In the genomic region with DNA sequence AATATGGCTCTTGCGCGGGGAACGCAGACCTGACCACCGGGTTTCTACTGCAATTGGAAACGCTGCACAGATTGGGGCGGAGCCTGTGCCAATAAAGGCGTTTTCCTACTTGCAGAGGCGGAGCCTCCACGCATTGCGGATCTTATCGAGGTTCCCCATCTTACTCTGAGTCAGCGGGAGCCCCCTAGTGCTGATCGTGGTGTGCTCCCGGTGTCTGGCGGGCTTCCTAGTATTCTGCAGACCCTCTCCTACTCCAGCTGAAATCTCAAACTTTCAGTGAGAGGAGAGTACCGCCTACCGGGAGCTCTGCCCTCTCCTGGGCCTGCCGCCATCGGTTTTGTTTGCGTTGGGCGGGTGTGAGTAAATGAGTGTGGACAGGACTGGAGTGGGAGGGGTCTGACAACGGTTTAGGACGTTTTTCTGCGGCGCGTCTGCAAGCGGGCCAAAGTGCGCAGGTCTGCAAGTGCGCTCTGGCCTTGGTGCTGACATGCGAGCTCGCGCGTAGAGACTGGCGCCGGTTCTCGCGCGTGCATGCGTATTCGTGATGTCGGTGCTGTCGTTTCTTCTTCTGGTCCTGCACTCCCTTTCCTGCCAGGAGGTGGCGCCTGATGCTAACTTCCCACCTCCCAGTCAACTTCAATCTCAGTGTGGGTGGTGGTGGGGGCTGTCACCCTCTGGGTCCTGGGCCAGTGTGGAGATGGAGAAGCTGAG, we compare ENCODE assay signal across 1 mouse cellular context.
TF ChIP-seq lines count a peak whose summit lies in the region.

No protein-coding gene starts in this region.

TF ChIP-seq in MEL, 35 proteins besides CTCF, POLR2A, EP300 and RAD21:
- TF ChIP-seq USF1 (IDR thresholded peaks at IDR 0.05; ENCODE audit: low read depth, low read length): no peak
- no peak for TF ChIP-seq ETS1 (IDR thresholded peaks at IDR 0.05; ENCODE audit: low read depth, low read length)
- no peak for TF ChIP-seq MAX (IDR thresholded peaks at IDR 0.05; ENCODE audit: low read length)
- no peak for TF ChIP-seq MAFK (IDR thresholded peaks at IDR 0.05; ENCODE audit: borderline replicate concordance, low read depth, low read length)
- TF ChIP-seq ZMIZ1 (IDR thresholded peaks at IDR 0.05; ENCODE audit: low read depth, low read length): no peak
- TF ChIP-seq JUND (IDR thresholded peaks at IDR 0.05; ENCODE audit: low read depth, low read length): no peak
- no peak for TF ChIP-seq ZC3H11A (IDR thresholded peaks at IDR 0.05; ENCODE audit: low read depth, low read length)
- no peak for TF ChIP-seq HCFC1 (IDR thresholded peaks at IDR 0.05; ENCODE audit: low read depth, low read length)
- TF ChIP-seq POLR2AphosphoS2 (IDR thresholded peaks at IDR 0.05; ENCODE audit: low read length): no peak
- no peak for TF ChIP-seq CHD2 (IDR thresholded peaks at IDR 0.05; ENCODE audit: low read length)
- no peak for TF ChIP-seq TCF12 (IDR thresholded peaks at IDR 0.05; ENCODE audit: low read depth, low read length)
- no peak for TF ChIP-seq ELF1 (IDR thresholded peaks at IDR 0.05; ENCODE audit: low read depth, low read length)
- no peak for TF ChIP-seq ZNF384 (IDR thresholded peaks at IDR 0.05; ENCODE audit: low read depth, low read length)
- no peak for TF ChIP-seq TAL1 (IDR thresholded peaks at IDR 0.05; ENCODE audit: low read length)
- no peak for TF ChIP-seq BHLHE40 (IDR thresholded peaks at IDR 0.05; ENCODE audit: borderline replicate concordance, low read depth, low read length)
